Mouse (Mus musculus) c-Kit-positive CD71-positive TER-119-positive erythroid progenitor cells, embryonic 14.5 days (primary cell): ENCODE data around the gene Olfr293.

Source experiments
- DNase-seq: peaks from one replicate; pipeline ENCODE4 v3.0.0-alpha.2; 2013; ENCODE audit warnings: low spot score

Gene Olfr293

GRCm38 (mm10) chr7:86648761-86649160 is at the start of gene Olfr293:
Olfr293 (plus strand) TSS chr7:86649061.
- no peak for DNase-seq

- no peak for DNase-seq
Measured at GRCm38 (mm10) chr7:86616543-86616942, 32.3 kb upstream of the Olfr293 start, which contains the start of gene Olfr294. Olfr294 (minus strand) TSS chr7:86616643.

- DNase-seq: no peak
Measured at GRCm38 (mm10) chr7:86688030-86688429, 39.2 kb downstream of the Olfr293 start, which contains the start of gene Olfr292. Olfr292 (plus strand) TSS chr7:86688330.
